Mouse (Mus musculus): ENCODE results near the gene Marveld1.

The Marveld1 gene

DNA sequence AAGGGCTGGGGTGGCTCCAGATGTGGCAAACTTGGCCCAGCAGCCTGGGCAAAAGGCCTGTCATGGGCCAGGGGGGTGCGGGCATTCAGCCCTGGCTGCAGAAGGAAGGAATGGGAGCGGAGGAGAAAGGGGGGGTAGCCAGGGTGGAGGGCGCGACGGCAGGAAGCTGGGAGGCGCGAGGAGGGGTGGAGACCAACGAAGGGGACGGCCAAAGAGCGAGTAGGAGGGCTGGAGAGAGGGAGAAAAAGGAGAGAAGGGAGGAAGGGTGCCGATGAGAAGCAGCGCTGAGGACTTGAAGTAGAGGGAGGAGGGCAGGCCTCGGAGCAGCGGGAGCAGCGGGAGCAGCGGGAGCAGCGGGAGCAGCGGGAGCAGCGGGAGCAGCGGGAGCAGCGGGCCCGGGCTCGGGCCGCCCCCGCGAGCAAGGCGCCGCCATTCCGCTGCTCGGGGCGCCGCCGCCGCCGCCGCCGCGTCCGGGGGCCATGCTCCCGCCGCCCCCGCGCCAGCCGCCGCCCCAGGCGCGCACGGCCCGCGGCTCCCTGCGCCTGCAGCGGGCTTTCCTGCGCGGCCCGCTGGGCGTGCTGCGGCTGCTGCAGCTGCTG is at the start of gene Marveld1:
Marveld1 (plus strand) TSS at position 231 of the 599 bp plus-strand sequence.
- DNase-seq (ENCODE audit: low read depth, low spot score) = no peak

- no peak for DNase-seq (ENCODE audit: low read depth, low spot score)
Observed at GRCm38 (mm10) chr19:42099406-42099805, 47.8 kb upstream of the Marveld1 start.

- no peak for DNase-seq (ENCODE audit: low read depth, low spot score)
Observed at GRCm38 (mm10) chr19:42104681-42105080, 42.5 kb upstream of the Marveld1 start.

- DNase-seq (ENCODE audit: low read depth, low spot score) = no peak
Observed at GRCm38 (mm10) chr19:42115783-42116335, 31.3 kb upstream of the Marveld1 start.

GRCm38 (mm10) chr19:42118142-42118541 is 29.1 kb upstream of the Marveld1 start:
- DNase-seq (ENCODE audit: low read depth, low spot score) = no peak

DNA sequence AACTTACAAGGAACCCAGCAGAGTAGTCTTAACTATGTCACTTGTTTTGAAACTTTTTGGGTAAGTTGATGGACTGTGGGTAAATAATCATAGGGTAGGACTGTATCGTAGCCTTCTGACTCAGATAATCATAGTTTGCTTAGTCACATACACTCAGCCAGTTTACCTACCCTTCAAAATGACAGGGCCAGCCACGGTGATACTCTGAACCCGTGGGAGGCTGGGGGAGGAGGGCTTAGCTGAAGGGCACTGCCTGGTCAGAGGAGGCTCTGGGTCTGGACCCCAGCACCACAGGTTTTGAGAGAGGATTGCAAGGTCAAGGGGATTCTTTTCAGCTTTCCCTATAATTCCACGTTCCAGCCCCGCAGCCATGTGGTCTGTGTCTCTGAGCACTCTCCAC is 28.6 kb upstream of the Marveld1 start:
- no peak for DNase-seq (ENCODE audit: low read depth, low spot score)

DNA sequence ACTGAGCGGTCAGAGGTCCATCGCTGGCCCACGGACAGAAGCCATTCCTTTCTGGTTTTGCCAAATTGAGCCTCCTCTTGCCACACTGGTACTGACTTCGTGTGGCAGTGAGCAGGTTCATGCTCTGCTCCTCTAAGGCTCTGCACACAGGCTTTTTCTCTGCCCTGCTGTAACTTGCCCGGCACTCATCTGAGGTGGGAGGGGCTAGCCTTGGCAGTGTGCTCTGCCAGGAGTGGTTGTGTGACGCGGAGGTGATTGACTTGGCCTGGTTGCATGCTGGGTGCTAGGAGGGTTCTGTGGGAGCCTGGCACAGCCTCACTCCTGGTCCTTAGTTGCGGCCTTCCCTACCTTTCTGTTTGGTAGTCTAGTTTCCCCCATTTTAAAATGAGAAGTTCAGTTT is 26.7 kb upstream of the Marveld1 start:
- DNase-seq (ENCODE audit: low read depth, low spot score) = no peak

DNA sequence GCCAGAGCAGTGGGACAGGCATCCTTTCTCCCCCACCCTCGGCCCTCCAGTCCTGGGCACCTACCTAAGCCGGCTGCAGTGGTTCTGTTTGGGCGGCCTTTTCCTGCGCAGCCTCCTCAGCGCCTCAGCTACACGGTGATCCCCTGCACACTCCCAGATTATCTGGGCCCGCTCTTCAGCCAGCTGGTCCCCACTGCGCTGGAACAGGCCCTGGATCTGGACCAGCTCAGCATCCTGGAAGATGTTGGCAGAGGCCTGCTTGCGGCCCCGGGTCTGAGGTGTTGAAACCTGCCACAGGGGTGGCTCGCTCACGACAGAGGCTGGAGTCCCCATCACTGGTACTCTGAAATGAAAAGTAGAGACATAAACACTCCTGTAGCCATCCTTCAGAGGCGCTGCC is 22.5 kb upstream of the Marveld1 start:
- DNase-seq (ENCODE audit: low read depth, low spot score) = no peak

- DNase-seq (ENCODE audit: low read depth, low spot score) = no peak
Observed at GRCm38 (mm10) chr19:42125501-42126218, 21.5 kb upstream of the Marveld1 start.

DNA sequence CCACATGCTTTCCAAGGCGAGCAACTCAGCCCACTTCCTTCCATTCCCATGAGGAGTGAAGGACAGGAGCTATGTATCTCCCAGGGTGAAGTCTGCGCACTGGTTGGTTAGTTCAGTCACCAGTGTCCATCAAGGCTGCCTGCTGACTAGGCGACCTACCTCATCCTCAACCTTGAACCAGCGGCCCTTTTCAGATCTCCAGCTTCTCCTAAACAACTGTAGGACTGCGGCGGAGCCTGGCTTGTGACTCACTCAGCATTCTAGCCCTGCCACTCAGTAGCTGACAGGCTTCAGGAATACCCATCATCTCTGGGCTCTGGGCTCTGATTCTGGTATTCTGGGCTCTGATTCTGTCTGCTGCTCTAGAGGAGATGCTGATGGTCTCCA is 21.0 kb upstream of the Marveld1 start:
- no peak for DNase-seq (ENCODE audit: low read depth, low spot score)

GRCm38 (mm10) chr19:42127024-42127423 is 20.2 kb upstream of the Marveld1 start:
- no peak for DNase-seq (ENCODE audit: low read depth, low spot score)

GRCm38 (mm10) chr19:42128052-42128740 is 19.0 kb upstream of the Marveld1 start:
- DNase-seq (ENCODE audit: low read depth, low spot score) = no peak

- peak; percentile 88 for DNase-seq (ENCODE audit: low read depth, low spot score)
Observed at GRCm38 (mm10) chr19:42128787-42129508, 18.3 kb upstream of the Marveld1 start, which contains the start of gene Avpi1. TSS of gene Avpi1 (minus strand) at chr19:42129059.

DNA sequence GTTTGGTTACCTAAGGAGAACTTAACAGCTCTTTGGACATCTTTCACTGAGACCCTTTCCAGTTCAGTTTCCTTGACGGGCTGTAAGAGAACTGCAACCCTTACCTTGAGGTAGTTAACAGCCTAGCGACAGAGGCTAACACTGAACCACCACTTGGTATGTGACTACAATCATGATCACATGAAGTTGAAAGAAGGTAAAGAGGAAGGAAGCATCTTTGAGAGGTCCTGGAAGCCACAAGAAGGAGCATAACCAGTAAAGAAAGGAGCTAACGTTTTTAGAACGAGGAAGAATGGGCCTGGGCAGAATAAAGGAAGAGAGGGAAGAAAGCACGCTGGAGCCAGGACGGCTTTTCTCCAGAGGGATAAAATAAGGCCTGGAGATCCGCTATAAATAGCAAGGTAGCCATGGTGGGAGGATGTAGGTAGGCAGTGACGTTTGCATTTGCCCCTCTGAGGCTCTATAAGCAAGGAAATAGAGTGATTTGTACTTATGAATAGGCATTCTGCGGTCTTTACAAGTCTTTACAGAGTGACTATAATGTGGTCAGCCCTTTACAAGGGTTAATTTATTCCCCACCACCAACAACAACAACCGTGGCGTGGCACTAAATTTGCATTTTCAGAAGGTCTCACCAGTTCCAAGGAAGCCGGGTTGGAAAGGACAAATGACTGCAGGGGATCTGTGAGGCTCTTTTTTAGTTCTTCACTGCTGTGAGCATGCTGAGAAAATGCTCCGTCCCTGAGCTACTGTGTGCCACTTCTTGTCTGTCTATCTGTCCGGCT is 17.5 kb upstream of the Marveld1 start:
- DNase-seq (ENCODE audit: low read depth, low spot score) = no peak

GRCm38 (mm10) chr19:42130294-42130606 is 16.9 kb upstream of the Marveld1 start:
- DNase-seq (ENCODE audit: low read depth, low spot score) = no peak

GRCm38 (mm10) chr19:42131101-42131500 is 16.1 kb upstream of the Marveld1 start:
- no peak for DNase-seq (ENCODE audit: low read depth, low spot score)

- DNase-seq (ENCODE audit: low read depth, low spot score) = no peak
Observed at GRCm38 (mm10) chr19:42135070-42135469, 12.1 kb upstream of the Marveld1 start.

- DNase-seq (ENCODE audit: low read depth, low spot score) = no peak
Observed at GRCm38 (mm10) chr19:42136126-42136525, 11.1 kb upstream of the Marveld1 start.

DNA sequence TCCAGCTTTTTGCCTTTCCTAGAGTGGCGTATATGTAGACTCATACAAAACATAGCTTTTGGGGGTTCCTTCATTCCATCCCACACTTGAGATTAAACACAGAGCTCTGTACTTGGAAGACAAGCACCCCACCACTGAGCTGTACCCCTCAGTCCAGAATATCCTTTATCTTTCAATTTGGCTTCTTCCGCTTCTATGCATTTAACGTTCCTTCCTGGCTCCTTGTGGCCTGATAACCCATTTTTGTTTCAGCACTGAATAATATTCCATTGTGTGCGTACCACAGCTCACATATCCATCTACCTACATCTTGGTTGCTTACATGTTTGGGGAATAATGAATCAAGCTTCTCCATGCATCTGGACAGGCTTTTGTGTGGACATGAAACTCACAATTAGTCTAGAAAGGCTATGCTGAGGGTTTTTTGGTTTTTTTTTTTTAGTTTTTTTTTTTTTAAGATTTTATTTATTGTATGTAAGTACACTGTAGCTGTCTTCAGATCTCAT is 10.0 kb upstream of the Marveld1 start:
- no peak for DNase-seq (ENCODE audit: low read depth, low spot score)

- DNase-seq (ENCODE audit: low read depth, low spot score) = no peak
Observed at GRCm38 (mm10) chr19:42138517-42139285, 8.5 kb upstream of the Marveld1 start.

All from retina, postnatal 7 days (tissue).